Mouse (Mus musculus) bone marrow, adult 2 months (tissue): Measurements from ENCODE around the gene Abca8b.

ENCODE experiments used
- CTCF ChIP-seq: fragments of 200-500 bp; IDR thresholded peaks from 2 replicates; pipeline ENCODE4 v1.5.1; 2011; ENCODE audit warnings: low read length, control low read depth; ENCODE audit not compliant: control insufficient read depth, insufficient read depth
- POLR2A ChIP-seq: fragments of 200-500 bp; IDR thresholded peaks from 2 replicates; pipeline ENCODE4 v1.6.1; 2011; ENCODE audit warnings: low read depth, mild to moderate bottlenecking, control low read depth, low read length, borderline replicate concordance; ENCODE audit not compliant: control insufficient read depth

GRCm38 (mm10) chr11:110037795-110038194 lies 42.1 kb upstream of the Abca8b start:
- no peak for TF ChIP-seq POLR2A
- TF ChIP-seq CTCF = no peak
